Mouse (Mus musculus): ENCODE results near the gene Thsd4. TPM values are rescaled to one million over a fixed set of nuclear protein-coding genes. Genes with fewer than 3 reads are reported as not detected.

Thsd4 gene
- total RNA-seq, 4 experiments from 2014 or later: 0.46 to 0.79 (median 0.50) TPM

GRCm38 (mm10) chr9:60160194-60160593, 361.7 kb downstream of the Thsd4 start:
- DNase-seq (ENCODE audit: low spot score in 2 of 2): no peak

GRCm38 (mm10) chr9:60152990-60153389, 368.9 kb downstream of the Thsd4 start:
- DNase-seq (ENCODE audit: low spot score in 2 of 2): no peak

- DNase-seq (ENCODE audit: low spot score in 2 of 2): no peak
These were observed 369.8 kb downstream of the Thsd4 start for GRCm38 (mm10) chr9:60151897-60152627.

- DNase-seq (ENCODE audit: low spot score in 2 of 2): no peak
These were observed 371.3 kb downstream of the Thsd4 start for GRCm38 (mm10) chr9:60150511-60150910.

- no peak for DNase-seq (ENCODE audit: low spot score in 2 of 2)
These were observed 372.9 kb downstream of the Thsd4 start for GRCm38 (mm10) chr9:60148988-60149387.

GRCm38 (mm10) chr9:60147401-60147800, 374.4 kb downstream of the Thsd4 start:
- no peak for DNase-seq (ENCODE audit: low spot score in 2 of 2)

- DNase-seq (ENCODE audit: low spot score in 2 of 2): no peak
These were observed 378.0 kb downstream of the Thsd4 start for GRCm38 (mm10) chr9:60143816-60144215.

GRCm38 (mm10) chr9:60141081-60141514, 380.7 kb downstream of the Thsd4 start:
- DNase-seq (ENCODE audit: low spot score in 2 of 2): no peak

GRCm38 (mm10) chr9:60140411-60140810, 381.4 kb downstream of the Thsd4 start:
- no peak for DNase-seq (ENCODE audit: low spot score in 2 of 2)

GRCm38 (mm10) chr9:60139446-60139845, 382.4 kb downstream of the Thsd4 start:
- DNase-seq (ENCODE audit: low spot score in 2 of 2): no peak

- no peak for DNase-seq (ENCODE audit: low spot score in 2 of 2)
These were observed 392.4 kb downstream of the Thsd4 start for GRCm38 (mm10) chr9:60129235-60129991.

GRCm38 (mm10) chr9:60126961-60127360, 394.9 kb downstream of the Thsd4 start:
- DNase-seq (ENCODE audit: low spot score in 2 of 2): no peak

- no peak for DNase-seq (ENCODE audit: low spot score in 2 of 2)
These were observed 397.7 kb downstream of the Thsd4 start for GRCm38 (mm10) chr9:60124102-60124501.

- no peak for DNase-seq (ENCODE audit: low spot score in 2 of 2)
These were observed 398.8 kb downstream of the Thsd4 start for GRCm38 (mm10) chr9:60123066-60123465.

- DNase-seq (ENCODE audit: low spot score in 2 of 2): peak; percentile 17 to 37
These were observed 402.0 kb downstream of the Thsd4 start for GRCm38 (mm10) chr9:60119846-60120245.

- no peak for DNase-seq (ENCODE audit: low spot score in 2 of 2)
These were observed 404.0 kb downstream of the Thsd4 start for GRCm38 (mm10) chr9:60117831-60118230.

- DNase-seq (ENCODE audit: low spot score in 2 of 2): no peak
These were observed 406.1 kb downstream of the Thsd4 start for GRCm38 (mm10) chr9:60115711-60116247.

- DNase-seq (ENCODE audit: low spot score in 2 of 2): no peak
These were observed 406.5 kb downstream of the Thsd4 start for GRCm38 (mm10) chr9:60115306-60115705.

GRCm38 (mm10) chr9:60110200-60110599, 411.6 kb downstream of the Thsd4 start:
- no peak for DNase-seq (ENCODE audit: low spot score in 2 of 2)

GRCm38 (mm10) chr9:60106683-60107082, 415.2 kb downstream of the Thsd4 start:
- DNase-seq (ENCODE audit: low spot score in 2 of 2): no peak

GRCm38 (mm10) chr9:60106106-60106505, 415.7 kb downstream of the Thsd4 start:
- no peak for DNase-seq (ENCODE audit: low spot score in 2 of 2)

- no peak for DNase-seq (ENCODE audit: low spot score in 2 of 2)
These were observed 427.6 kb downstream of the Thsd4 start for GRCm38 (mm10) chr9:60094211-60094610.
